Mouse (Mus musculus): ENCODE data around the gene Olfr1369-ps1. TPM values are rescaled to one million over a fixed set of nuclear protein-coding genes. Genes with fewer than 3 reads are reported as not detected.
"Not testable (repeated sequence)": the region's sequence is repeated elsewhere in the genome, so short reads cannot be mapped to it uniquely, and the experiment has no call there.

Olfr1369-ps1 gene
- polyA plus RNA-seq (2014; fragmentation: Nextera tagmentation; extraction: Ambion mirVana) = not detected in 2 replicates

- not testable (repeated sequence) for DNase-seq (ENCODE audit: low spot score); H3K27ac ChIP-seq (ENCODE audit: low read depth); H3K27me3 ChIP-seq (replicated peaks; ENCODE audit: control insufficient read depth, insufficient read depth, low read length); H3K36me3 ChIP-seq (ENCODE audit: control insufficient read depth, insufficient read depth, low read length); H3K4me2 ChIP-seq (ENCODE audit: low read length); H3K9me3 ChIP-seq (ENCODE audit: control insufficient read depth, low read length); H3K4me1 ChIP-seq (replicated peaks; ENCODE audit: control insufficient read depth, insufficient read depth, low read length); ATAC-seq (replicated peaks; ENCODE audit: low FRiP score, low TSS enrichment, low read depth); H3K4me3 ChIP-seq (ENCODE audit: low read depth, low read length); H3K9ac ChIP-seq (ENCODE audit: low read length)
- 79% methylated on average over 3 of the region's 3 CpGs for WGBS
These were observed at the start of gene Olfr1369-ps1 for GRCm38 (mm10) chr13:21111183-21111582. TSS of gene Olfr1369-ps1 (plus strand) at chr13:21111483.

DNA sequence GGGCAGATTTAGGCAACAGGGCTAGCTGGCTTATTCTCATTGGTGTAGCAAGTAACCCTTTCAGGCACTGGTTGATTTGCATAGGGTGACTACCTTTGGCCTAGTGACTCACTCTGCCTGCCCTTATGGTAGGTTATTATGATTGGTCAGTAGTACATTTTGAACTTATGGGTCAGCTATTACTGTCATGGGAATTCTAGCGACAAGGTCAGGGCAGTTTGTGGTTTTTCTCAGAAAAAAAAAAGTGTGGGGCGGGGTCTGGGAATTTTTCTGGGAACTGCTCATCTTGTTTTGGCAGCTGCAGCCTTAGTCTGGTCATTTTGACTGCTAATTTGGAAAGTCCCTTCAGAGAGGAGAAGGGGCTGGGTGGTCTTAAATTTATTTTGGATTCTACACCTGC is 45.3 kb upstream of the Olfr1369-ps1 start:
- H3K4me2 ChIP-seq (ENCODE audit: low read length) = no peak overlapping the region
- DNase-seq (ENCODE audit: low spot score) = no peak
- H3K27ac ChIP-seq (ENCODE audit: low read depth) = no peak overlapping the region
- ATAC-seq (replicated peaks; ENCODE audit: low FRiP score, low TSS enrichment, low read depth) = no peak
- no peaks in the 10 kb centered on the region for H3K36me3 ChIP-seq (ENCODE audit: control insufficient read depth, insufficient read depth, low read length)
- H3K4me3 ChIP-seq (ENCODE audit: low read depth, low read length) = no peak overlapping the region
- H3K9me3 ChIP-seq (ENCODE audit: control insufficient read depth, low read length) = no peaks in the 10 kb centered on the region
- H3K27me3 ChIP-seq (replicated peaks; ENCODE audit: control insufficient read depth, insufficient read depth, low read length) = no peaks in the 10 kb centered on the region
- H3K9ac ChIP-seq (ENCODE audit: low read length) = no peak overlapping the region
- WGBS = 82% methylated on average over 2 of the region's 2 CpGs
- no peaks in the 10 kb centered on the region for H3K4me1 ChIP-seq (replicated peaks; ENCODE audit: control insufficient read depth, insufficient read depth, low read length)

- Histone ChIP-seq H3K9ac (ENCODE audit: low read length) (no peak within 1 kb of the TSS), H3K4me2 (ENCODE audit: low read length) (no peak within 1 kb of the TSS), H3K36me3 (ENCODE audit: control insufficient read depth, insufficient read depth, low read length) (no peaks in the 10 kb centered on the region), H3K9me3 (ENCODE audit: control insufficient read depth, low read length) (no peaks in the 10 kb centered on the region), H3K4me3 (ENCODE audit: low read depth, low read length) (no peak within 1 kb of the TSS), H3K27me3 (replicated peaks; ENCODE audit: control insufficient read depth, insufficient read depth, low read length) (no peaks in the 10 kb centered on the region), H3K27ac (ENCODE audit: low read depth) (no peak within 1 kb of the TSS), H3K4me1 (replicated peaks; ENCODE audit: control insufficient read depth, insufficient read depth, low read length) (no peaks in the 10 kb centered on the region)
- 78% methylated on average over 3 of the region's 3 CpGs for WGBS
- DNase-seq (ENCODE audit: low spot score) (no peak), ATAC-seq (replicated peaks; ENCODE audit: low FRiP score, low TSS enrichment, low read depth) (no peak)
These were observed 36.4 kb upstream of the Olfr1369-ps1 start, which contains the start of gene Olfr1370 for GRCm38 (mm10) chr13:21074847-21075246. TSS of gene Olfr1370 (minus strand) at chr13:21074947.

GRCm38 (mm10) chr13:21082686-21083085 is 28.6 kb upstream of the Olfr1369-ps1 start:
- Histone ChIP-seq H3K9ac (ENCODE audit: low read length) (no peak overlapping the region), H3K4me1 (replicated peaks; ENCODE audit: control insufficient read depth, insufficient read depth, low read length) (no peaks in the 10 kb centered on the region), H3K9me3 (ENCODE audit: control insufficient read depth, low read length) (no peaks in the 10 kb centered on the region), H3K36me3 (ENCODE audit: control insufficient read depth, insufficient read depth, low read length) (no peaks in the 10 kb centered on the region), H3K27me3 (replicated peaks; ENCODE audit: control insufficient read depth, insufficient read depth, low read length) (no peaks in the 10 kb centered on the region), H3K4me2 (ENCODE audit: low read length) (no peak overlapping the region), H3K4me3 (ENCODE audit: low read depth, low read length) (no peak overlapping the region), H3K27ac (ENCODE audit: low read depth) (no peak overlapping the region)
- ATAC-seq (replicated peaks; ENCODE audit: low FRiP score, low TSS enrichment, low read depth) = no peak
- WGBS = 68% methylated on average over 2 of the region's 2 CpGs
- DNase-seq (ENCODE audit: low spot score) = no peak

DNA sequence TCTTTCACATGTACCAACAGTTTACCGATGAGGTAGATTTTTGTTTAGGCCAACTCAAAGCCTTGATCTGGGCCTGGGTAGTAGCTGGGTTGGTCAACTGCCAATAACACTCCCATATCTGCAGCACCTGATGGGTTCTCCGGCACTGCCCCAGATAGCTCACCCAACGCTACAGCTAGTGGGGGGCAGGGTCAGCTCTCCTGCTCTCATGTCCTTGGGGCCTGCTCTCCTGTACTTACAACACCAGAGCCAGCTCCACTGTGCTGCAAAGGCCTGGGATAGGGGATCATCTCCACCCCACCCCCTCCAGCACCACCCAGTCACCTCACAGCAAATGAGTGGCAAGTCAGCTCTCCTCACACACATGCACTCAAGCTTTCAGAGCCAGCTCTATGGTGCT is 1.5 kb upstream of the Olfr1369-ps1 start:
- Histone ChIP-seq H3K9ac (ENCODE audit: low read length) (no peak overlapping the region), H3K4me1 (replicated peaks; ENCODE audit: control insufficient read depth, insufficient read depth, low read length) (no peaks in the 10 kb centered on the region), H3K4me3 (ENCODE audit: low read depth, low read length) (no peak overlapping the region), H3K27ac (ENCODE audit: low read depth) (no peak overlapping the region), H3K27me3 (replicated peaks; ENCODE audit: control insufficient read depth, insufficient read depth, low read length) (no peaks in the 10 kb centered on the region), H3K4me2 (ENCODE audit: low read length) (no peak overlapping the region), H3K36me3 (ENCODE audit: control insufficient read depth, insufficient read depth, low read length) (no peaks in the 10 kb centered on the region), H3K9me3 (ENCODE audit: control insufficient read depth, low read length) (no peaks in the 10 kb centered on the region)
- WGBS = 89% methylated on average over 3 of the region's 3 CpGs
- DNase-seq (ENCODE audit: low spot score) = no peak
- no peak for ATAC-seq (replicated peaks; ENCODE audit: low FRiP score, low TSS enrichment, low read depth)

DNA sequence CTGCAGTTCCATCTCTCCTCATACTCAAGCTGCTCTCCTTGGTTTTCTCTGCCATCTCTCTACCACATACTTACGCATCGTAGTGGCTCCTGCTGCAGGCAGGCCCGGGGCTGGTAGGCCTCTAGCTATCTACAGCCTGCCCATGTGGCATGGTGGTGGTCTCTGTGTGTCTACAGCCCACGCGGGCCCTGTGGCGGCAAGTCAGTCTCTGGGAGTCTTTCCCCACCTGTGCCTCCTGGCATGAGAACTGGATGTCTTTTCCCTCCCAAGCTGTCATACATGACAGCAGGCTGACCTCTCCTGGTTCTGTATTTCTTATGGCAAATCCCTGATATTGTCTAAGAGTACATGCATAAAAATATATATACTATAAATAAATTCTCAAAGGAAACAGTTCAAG is 842 bp upstream of the Olfr1369-ps1 start:
- Histone ChIP-seq H3K9ac (ENCODE audit: low read length) (no peak overlapping the region), H3K4me3 (ENCODE audit: low read depth, low read length) (no peak overlapping the region), H3K27me3 (replicated peaks; ENCODE audit: control insufficient read depth, insufficient read depth, low read length) (no peaks in the 10 kb centered on the region), H3K27ac (ENCODE audit: low read depth) (no peak overlapping the region), H3K9me3 (ENCODE audit: control insufficient read depth, low read length) (no peaks in the 10 kb centered on the region), H3K4me1 (replicated peaks; ENCODE audit: control insufficient read depth, insufficient read depth, low read length) (no peaks in the 10 kb centered on the region), H3K36me3 (ENCODE audit: control insufficient read depth, insufficient read depth, low read length) (no peaks in the 10 kb centered on the region), H3K4me2 (ENCODE audit: low read length) (no peak overlapping the region)
- ATAC-seq (replicated peaks; ENCODE audit: low FRiP score, low TSS enrichment, low read depth) (no peak), DNase-seq (ENCODE audit: low spot score) (no peak)
- 93% methylated on average over 6 of the region's 6 CpGs for WGBS

DNA sequence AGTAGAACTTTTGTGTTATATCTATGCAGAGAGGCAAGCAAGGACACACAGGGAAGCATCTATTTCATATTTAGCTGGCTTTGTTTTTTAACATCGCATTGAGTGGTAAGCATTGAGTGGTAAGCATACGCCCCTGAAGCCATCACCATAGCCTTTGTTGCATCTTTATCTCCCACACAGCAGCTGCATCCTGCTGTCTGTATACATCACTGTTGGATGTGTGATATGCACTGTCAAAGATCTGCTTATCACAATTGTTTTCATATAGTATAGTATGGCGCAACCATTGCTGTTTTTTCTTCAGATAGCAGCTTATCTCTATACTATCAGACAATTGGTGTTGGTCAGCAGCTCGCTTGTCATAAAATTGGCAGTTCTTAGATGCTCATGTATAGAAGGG is 2.8 kb downstream of the Olfr1369-ps1 start:
- Histone ChIP-seq H3K27ac (ENCODE audit: low read depth) (no peak overlapping the region), H3K4me3 (ENCODE audit: low read depth, low read length) (no peak overlapping the region), H3K9me3 (ENCODE audit: control insufficient read depth, low read length) (no peaks in the 10 kb centered on the region), H3K4me2 (ENCODE audit: low read length) (no peak overlapping the region), H3K9ac (ENCODE audit: low read length) (no peak overlapping the region), H3K36me3 (ENCODE audit: control insufficient read depth, insufficient read depth, low read length) (no peaks in the 10 kb centered on the region), H3K4me1 (replicated peaks; ENCODE audit: control insufficient read depth, insufficient read depth, low read length) (no peaks in the 10 kb centered on the region), H3K27me3 (replicated peaks; ENCODE audit: control insufficient read depth, insufficient read depth, low read length) (no peaks in the 10 kb centered on the region)
- DNase-seq (ENCODE audit: low spot score) = no peak
- WGBS = 86% methylated on average over 4 of the region's 4 CpGs
- ATAC-seq (replicated peaks; ENCODE audit: low FRiP score, low TSS enrichment, low read depth) = no peak

DNA sequence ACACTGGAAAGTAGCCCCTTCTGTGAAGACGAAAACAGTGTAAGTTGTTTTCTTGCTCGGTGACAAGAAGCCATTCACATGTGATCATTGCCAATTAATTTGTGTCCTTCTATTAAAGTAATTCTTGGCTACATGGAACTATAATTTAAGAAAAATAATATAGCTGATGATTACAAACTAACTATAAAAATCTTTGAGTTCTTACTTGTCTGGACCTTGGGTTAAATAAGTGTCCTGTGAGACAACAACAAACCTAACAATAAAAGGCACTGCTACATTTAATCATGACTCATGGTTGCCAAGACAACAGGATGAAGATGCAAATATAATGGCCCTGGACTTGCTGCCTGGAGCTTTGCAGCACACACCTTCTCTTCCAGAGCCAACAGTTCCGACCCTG is 18.1 kb downstream of the Olfr1369-ps1 start, which contains the start of gene Olfr263:
Gene Olfr263, plus strand, starts transcription at position 301 of the 400 bp plus-strand sequence.
- not testable (repeated sequence) for ATAC-seq (replicated peaks; ENCODE audit: low FRiP score, low TSS enrichment, low read depth); H3K4me1 ChIP-seq (replicated peaks; ENCODE audit: control insufficient read depth, insufficient read depth, low read length); H3K27me3 ChIP-seq (replicated peaks; ENCODE audit: control insufficient read depth, insufficient read depth, low read length); H3K9ac ChIP-seq (ENCODE audit: low read length); H3K4me3 ChIP-seq (ENCODE audit: low read depth, low read length); H3K9me3 ChIP-seq (ENCODE audit: control insufficient read depth, low read length); DNase-seq (ENCODE audit: low spot score); H3K4me2 ChIP-seq (ENCODE audit: low read length); H3K27ac ChIP-seq (ENCODE audit: low read depth); H3K36me3 ChIP-seq (ENCODE audit: control insufficient read depth, insufficient read depth, low read length)
- WGBS = 79% methylated on average over 3 of the region's 3 CpGs

DNA sequence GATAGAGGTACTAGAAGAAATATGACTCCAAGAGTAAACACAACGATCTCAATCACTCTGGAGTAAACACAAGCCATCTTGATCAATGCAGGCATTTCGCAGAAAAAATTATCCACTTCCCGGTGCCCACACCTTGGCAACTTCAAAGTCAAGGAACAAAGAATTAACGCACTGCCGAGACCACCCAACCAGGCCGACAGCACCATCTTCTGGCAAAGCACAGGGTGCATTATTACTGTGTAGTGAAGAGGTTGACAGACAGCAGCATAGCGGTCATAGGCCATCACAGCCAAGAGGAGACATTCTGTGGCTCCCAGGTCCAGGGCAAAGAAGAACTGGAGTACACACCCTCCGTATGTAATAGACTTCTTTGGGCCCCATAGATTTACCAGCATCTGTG is 31.1 kb downstream of the Olfr1369-ps1 start:
- ATAC-seq (replicated peaks; ENCODE audit: low FRiP score, low TSS enrichment, low read depth) (no peak), DNase-seq (ENCODE audit: low spot score) (no peak)

More for the DNA sequence above, 31.1 kb downstream of the Olfr1369-ps1 start:
- no peaks in the 10 kb centered on the region for H3K9me3 ChIP-seq (ENCODE audit: control insufficient read depth, low read length)
- no peak overlapping the region for H3K9ac ChIP-seq (ENCODE audit: low read length)
- H3K27me3 ChIP-seq (replicated peaks; ENCODE audit: control insufficient read depth, insufficient read depth, low read length) = no peaks in the 10 kb centered on the region
- H3K4me2 ChIP-seq (ENCODE audit: low read length) = no peak overlapping the region
- H3K4me1 ChIP-seq (replicated peaks; ENCODE audit: control insufficient read depth, insufficient read depth, low read length) = no peaks in the 10 kb centered on the region
- no peaks in the 10 kb centered on the region for H3K36me3 ChIP-seq (ENCODE audit: control insufficient read depth, insufficient read depth, low read length)
- WGBS = 35% methylated on average over 8 of the region's 8 CpGs
- no peak overlapping the region for H3K27ac ChIP-seq (ENCODE audit: low read depth)
- H3K4me3 ChIP-seq (ENCODE audit: low read depth, low read length) = no peak overlapping the region
